Mouse (Mus musculus) neural tube, embryonic 15.5 days (tissue): ENCODE results near the gene Traf7. TPM values are rescaled to one million over a fixed set of nuclear protein-coding genes. Genes with fewer than 3 reads are reported as not detected.

Experiments
- ATAC-seq: fragments of 200-750 bp; cut with Nextera tagmentation; 2 replicates; pipeline ENCODE4 v1.8.0; 2017; ENCODE audit warnings: mild to moderate bottlenecking, moderate TSS enrichment, moderate library complexity; ENCODE audit not compliant: low FRiP score
- H3K27ac ChIP-seq: fragments of 300-500 bp; sonication (generic); replicated peaks from 2 replicates; pipeline ENCODE4 v1.5.1; 2015; ENCODE audit warnings: mild to moderate bottlenecking, inconsistent platforms
- H3K27me3 ChIP-seq: fragments of 300-500 bp; sonication (generic); replicated peaks from 2 replicates; pipeline ENCODE4 v1.6.1; 2015; ENCODE audit warnings: inconsistent platforms
- H3K36me3 ChIP-seq: fragments of 300-500 bp; sonication (generic); 2 replicates; pipeline ENCODE4 v1.6.1; 2015; ENCODE audit warnings: inconsistent platforms
- H3K4me1 ChIP-seq: fragments of 300-500 bp; sonication (generic); 2 replicates; pipeline ENCODE4 v1.6.1; 2015; ENCODE audit warnings: inconsistent platforms
- H3K4me2 ChIP-seq: fragments of 300-500 bp; sonication (generic); 2 replicates; pipeline ENCODE4 v1.6.1; 2015; ENCODE audit warnings: inconsistent platforms, mild to moderate bottlenecking, moderate library complexity
- H3K4me3 ChIP-seq: fragments of 300-500 bp; sonication (generic); replicated peaks from 2 replicates; pipeline ENCODE4 v1.5.1; 2015; ENCODE audit warnings: mild to moderate bottlenecking, inconsistent platforms
- H3K9ac ChIP-seq: fragments of 300-500 bp; sonication (generic); replicated peaks from 2 replicates; pipeline ENCODE4 v1.6.1; 2015; ENCODE audit warnings: mild to moderate bottlenecking, inconsistent platforms
- H3K9me3 ChIP-seq: fragments of 300-500 bp; sonication (generic); replicated peaks from 2 replicates; pipeline ENCODE4 v1.6.1; 2016; ENCODE audit warnings: inconsistent platforms
- WGBS: fragments of 180-500 bp; shearing (Covaris S2); methylation state at CpG from one replicate; pipeline ENCODE4 v1.1.7; 2015; ENCODE audit warnings: mixed read lengths; 5-methylcytosine and 5-hydroxymethylcytosine counted together
- polyA plus RNA-seq: library from polyadenylated mRNA; unstranded; fragments of >200 nt; fragmentation: Nextera tagmentation; extraction: Ambion mirVana; gene quantifications from 2 replicates; pipeline ENCODE4 v1.2.1, GENCODE M21; 2015

Traf7 gene
- polyA plus RNA-seq, 1 experiment from 2014 or later = 83.2 TPM

DNA sequence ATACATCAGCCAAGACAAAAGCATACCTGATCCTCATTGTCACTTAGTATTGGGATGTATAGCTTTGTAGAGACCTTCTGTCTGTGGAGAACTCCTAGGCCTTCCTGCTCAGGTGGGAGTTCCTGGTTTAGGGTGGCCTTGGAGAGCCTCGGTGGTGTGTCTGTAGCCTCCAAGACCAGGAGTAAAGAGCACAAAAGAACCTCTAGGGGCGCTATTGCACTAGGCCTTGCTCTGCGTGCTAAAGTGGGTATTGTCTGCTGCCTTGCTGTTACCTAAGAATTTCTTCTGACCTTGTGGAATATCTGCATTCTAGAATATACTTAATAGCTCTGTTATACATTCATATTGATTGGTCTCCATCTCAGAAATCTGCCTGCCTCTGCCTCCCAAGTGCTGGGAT is 12.6 kb upstream of the Traf7 start:
- no peak overlapping the region for H3K9ac ChIP-seq
- no peaks in the 10 kb centered on the region for H3K27me3 ChIP-seq
- no peaks in the 10 kb centered on the region for H3K36me3 ChIP-seq
- no peak overlapping the region for H3K4me2 ChIP-seq
- WGBS = 10% methylated on average over 3 of the region's 3 CpGs
- H3K9me3 ChIP-seq = no peaks in the 10 kb centered on the region
- H3K4me1 ChIP-seq = peaks cover 8% of the 10 kb centered on the region; the same call in 1 of the 2 replicates
- H3K27ac ChIP-seq = no peak overlapping the region
- no peak overlapping the region for H3K4me3 ChIP-seq
- ATAC-seq = no peak

DNA sequence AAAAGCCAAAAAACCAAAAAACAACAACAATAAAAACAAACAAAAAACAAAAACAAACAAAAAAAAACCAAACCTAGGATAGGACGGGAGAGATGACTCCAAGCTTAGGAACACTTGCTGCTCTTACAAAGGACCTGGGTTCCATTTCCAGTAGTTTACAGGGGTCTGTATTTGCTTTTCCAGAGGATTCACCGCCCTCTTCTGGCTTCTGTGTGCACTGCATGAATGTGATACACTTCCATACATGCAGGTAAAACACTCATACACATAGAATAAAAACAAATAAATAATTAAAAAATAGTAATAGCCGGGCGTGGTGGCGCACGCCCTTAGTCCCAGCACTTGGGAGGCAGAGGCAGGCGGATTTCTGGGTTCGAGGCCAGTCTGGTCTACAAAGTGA is 11.2 kb upstream of the Traf7 start:
- Histone ChIP-seq H3K27ac (no peak overlapping the region), H3K9ac (no peak overlapping the region), H3K4me3 (no peak overlapping the region), H3K4me2 (no peak overlapping the region), H3K9me3 (no peaks in the 10 kb centered on the region), H3K27me3 (no peaks in the 10 kb centered on the region), H3K36me3 (no peaks in the 10 kb centered on the region), H3K4me1 (peaks cover 3% of the 10 kb centered on the region; the same call in 1 of the 2 replicates)
- WGBS = 73% methylated on average over 8 of the region's 8 CpGs
- no peak for ATAC-seq

DNA sequence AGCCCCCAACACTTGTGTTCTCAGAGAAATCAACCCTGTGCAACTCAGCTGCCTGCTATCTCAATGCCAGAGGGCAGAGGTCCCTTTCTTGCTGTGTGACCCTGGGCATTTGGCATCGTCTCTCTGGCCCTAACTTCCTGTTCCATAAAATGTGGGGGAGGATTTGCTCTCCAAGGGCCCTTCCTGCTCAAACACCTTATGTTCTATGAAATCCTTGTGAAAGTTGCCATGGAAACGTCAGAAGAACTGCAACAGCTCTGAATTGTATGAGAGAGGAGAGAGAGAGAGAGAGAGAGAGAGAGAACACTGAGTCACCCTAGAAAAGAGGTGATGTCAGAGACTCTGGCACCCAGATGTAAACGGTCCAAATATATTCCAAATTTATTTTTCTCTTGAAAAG is 9.8 kb upstream of the Traf7 start:
- no peak overlapping the region for H3K4me2 ChIP-seq
- H3K27me3 ChIP-seq = no peaks in the 10 kb centered on the region
- H3K36me3 ChIP-seq = no peaks in the 10 kb centered on the region
- no peaks in the 10 kb centered on the region for H3K9me3 ChIP-seq
- H3K9ac ChIP-seq = no peak overlapping the region
- H3K4me3 ChIP-seq = no peak overlapping the region
- peaks cover 15% of the 10 kb centered on the region for H3K4me1 ChIP-seq
- no peak for ATAC-seq
- 41% methylated on average over 3 of the region's 3 CpGs for WGBS
- H3K27ac ChIP-seq = 0 out of 2 replicates have a peak overlapping the region, but pooled peaks have one; percentile 19

DNA sequence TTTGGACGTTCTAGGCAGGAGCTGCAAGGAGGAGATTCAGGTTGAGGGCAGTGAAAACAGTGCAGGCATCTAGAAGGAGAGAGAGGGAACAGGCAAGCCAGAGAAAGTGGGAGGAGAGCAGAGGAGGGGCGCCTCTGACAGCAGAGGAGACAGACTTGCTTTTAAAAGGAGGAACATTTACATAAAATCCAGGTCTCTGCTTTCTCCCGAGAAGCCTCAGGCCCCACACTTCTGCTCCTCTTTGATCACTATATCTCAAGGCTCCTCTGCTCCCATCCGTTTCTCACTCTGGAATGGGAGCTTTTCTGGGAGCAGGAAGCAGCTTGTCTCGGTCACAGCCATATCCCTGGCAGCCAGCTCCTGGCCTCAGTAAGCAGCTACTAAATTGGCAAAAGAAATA is 7.6 kb upstream of the Traf7 start:
- no peak overlapping the region for H3K4me2 ChIP-seq
- no peak for ATAC-seq
- H3K27me3 ChIP-seq = no peaks in the 10 kb centered on the region
- no peak overlapping the region for H3K4me3 ChIP-seq
- H3K36me3 ChIP-seq = no peaks in the 10 kb centered on the region
- WGBS = 59% methylated on average over 5 of the region's 5 CpGs
- no peak overlapping the region for H3K9ac ChIP-seq
- no peaks in the 10 kb centered on the region for H3K9me3 ChIP-seq
- H3K4me1 ChIP-seq = peaks cover 38% of the 10 kb centered on the region
- H3K27ac ChIP-seq = no peak overlapping the region

DNA sequence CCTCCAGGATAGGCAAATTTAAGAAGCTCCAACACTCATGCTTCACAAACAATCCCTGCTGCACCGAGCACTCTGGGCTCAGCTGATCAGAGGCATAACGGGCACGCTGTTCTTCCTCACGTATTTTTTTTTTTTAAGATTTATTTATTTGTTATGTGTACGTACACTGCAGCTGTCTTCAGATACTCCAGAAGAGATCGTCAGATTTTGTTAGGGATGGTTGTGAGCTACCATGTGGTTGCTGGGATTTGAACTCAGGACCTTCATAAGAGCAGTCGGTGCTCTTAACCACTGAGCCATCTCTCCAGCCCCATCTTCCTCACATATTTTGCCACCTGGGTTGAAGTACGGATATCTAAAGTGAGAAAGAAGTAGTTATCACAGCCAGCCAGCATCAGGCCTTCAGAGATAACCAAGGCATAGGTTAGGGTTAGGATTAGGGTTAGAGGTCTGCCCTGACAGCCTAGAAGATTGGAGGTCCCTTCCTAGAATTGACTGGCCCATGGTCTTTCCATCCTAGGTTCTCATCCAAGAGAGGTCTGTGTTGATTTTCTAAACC is 6.5 kb upstream of the Traf7 start, which contains the start of gene Rab26:
Gene Rab26, minus strand, starts transcription at position 51 of the 559 bp plus-strand sequence.
- no peak within 1 kb of the TSS for H3K27ac ChIP-seq
- peak within 1 kb of the TSS; percentile 75 for H3K4me2 ChIP-seq
- H3K4me3 ChIP-seq = peak within 1 kb of the TSS; percentile 39
- H3K36me3 ChIP-seq = no peaks in the 10 kb centered on the region
- H3K27me3 ChIP-seq = no peaks in the 10 kb centered on the region
- peaks cover 48% of the 10 kb centered on the region for H3K4me1 ChIP-seq
- H3K9ac ChIP-seq = peak within 1 kb of the TSS; percentile 48
- WGBS = 87% methylated on average over 8 of the region's 8 CpGs
- no peaks in the 10 kb centered on the region for H3K9me3 ChIP-seq
- ATAC-seq = no peak

DNA sequence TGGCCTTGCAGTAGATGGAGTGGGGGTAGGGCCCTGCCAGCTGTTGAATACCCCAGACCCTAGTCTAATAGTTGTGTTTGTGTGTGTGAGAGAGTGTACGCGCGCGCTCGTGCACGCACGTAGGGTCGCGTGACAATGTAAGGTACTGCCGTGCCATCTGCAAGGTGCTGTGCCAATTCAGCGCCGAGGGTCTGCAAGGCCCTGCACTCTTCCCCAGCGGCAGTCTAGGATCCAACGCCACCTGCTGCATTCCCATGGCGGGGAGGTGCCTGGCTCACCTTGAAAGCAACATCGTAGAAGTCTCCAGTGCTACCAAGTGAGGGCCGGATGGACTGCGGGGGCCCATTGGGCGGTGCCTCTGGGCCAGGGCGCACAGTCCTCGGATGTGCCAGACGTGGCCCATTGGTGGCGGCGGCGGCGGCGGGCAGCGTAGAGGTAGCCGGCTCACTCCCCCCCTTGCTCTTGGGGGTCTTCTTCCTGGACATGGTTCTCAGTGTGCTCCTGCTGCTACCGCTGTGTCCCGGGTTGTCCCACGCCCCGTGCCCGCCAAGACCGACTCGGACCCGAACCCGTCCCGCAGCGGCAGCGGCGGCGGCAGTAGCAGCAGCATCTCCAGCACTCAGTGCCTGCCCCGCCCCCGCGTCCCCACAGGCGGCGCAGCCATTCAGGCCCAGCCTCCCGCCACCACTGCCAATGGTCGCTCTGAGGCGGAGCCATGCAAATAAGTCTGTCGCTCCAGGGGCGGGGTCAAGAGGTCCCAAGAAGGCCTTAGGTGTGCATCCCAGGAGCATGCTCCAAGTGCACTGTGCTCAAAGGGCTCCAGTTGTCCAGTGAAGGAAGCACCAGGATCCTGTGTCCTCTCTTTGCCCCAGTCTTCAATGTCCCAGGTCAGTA is 5.6 kb upstream of the Traf7 start:
- H3K4me1 ChIP-seq = peaks cover 55% of the 10 kb centered on the region
- ATAC-seq = peak; percentile 45; the same call in 1 of the 2 replicates
- no peaks in the 10 kb centered on the region for H3K27me3 ChIP-seq
- 7% methylated on average over 53 of the region's 53 CpGs for WGBS
- H3K4me2 ChIP-seq = peak overlapping the region; percentile 75
- peak overlapping the region; percentile 39 for H3K4me3 ChIP-seq
- H3K9ac ChIP-seq = peak overlapping the region; percentile 48
- H3K27ac ChIP-seq = no peak overlapping the region
- no peaks in the 10 kb centered on the region for H3K36me3 ChIP-seq
- H3K9me3 ChIP-seq = no peaks in the 10 kb centered on the region

DNA sequence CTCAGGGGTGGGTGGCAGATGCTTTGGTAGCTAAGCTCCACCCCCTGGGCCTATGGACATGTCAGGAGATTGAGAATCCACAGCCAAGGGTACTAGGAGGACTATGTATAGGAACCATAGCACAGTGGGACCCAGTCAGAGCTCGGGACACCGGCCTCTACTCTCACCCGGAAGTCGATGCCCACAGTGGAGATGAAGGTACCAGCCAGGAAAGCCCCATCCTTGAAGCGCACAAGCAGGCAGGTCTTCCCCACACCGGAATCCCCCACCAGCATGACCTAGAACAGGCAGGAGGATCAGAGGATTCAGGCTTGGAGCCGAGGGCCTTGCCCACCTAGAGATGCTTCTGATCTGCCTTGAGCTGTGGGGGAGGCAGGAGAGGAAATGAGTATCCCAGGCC is 4.3 kb upstream of the Traf7 start:
- 76% methylated on average over 7 of the region's 7 CpGs for WGBS
- Histone ChIP-seq H3K4me3 (no peak overlapping the region), H3K4me1 (peaks cover 55% of the 10 kb centered on the region), H3K27me3 (no peaks in the 10 kb centered on the region), H3K9me3 (no peaks in the 10 kb centered on the region), H3K9ac (0 out of 2 replicates have a peak overlapping the region, but pooled peaks have one; percentile 17), H3K27ac (no peak overlapping the region), H3K4me2 (peak overlapping the region; percentile 75; the same call in 1 of the 2 replicates), H3K36me3 (no peaks in the 10 kb centered on the region)
- no peak for ATAC-seq

DNA sequence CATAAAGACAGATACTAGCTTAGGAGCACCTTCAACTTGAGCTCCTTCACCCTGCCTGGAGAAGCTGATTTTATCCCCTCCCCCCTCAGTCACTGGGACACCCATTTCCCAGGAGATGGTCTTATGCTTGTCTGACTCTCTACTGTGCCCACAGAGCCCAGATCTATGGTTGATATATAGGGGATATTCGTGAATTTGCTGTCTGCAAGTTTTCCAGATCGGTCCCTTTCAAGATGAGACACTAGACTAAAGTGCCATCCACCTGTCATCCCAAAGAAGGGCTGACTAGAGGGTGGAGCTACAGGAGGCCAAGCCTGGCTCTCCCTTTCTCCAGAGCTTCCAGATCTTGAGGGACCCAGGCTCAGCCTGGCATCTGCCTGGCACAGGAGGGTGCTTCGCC is 3.3 kb upstream of the Traf7 start:
- Histone ChIP-seq H3K4me3 (no peak overlapping the region), H3K9ac (no peak overlapping the region), H3K9me3 (no peaks in the 10 kb centered on the region), H3K4me2 (peak overlapping the region; percentile 81; the same call in 1 of the 2 replicates), H3K4me1 (peaks cover 64% of the 10 kb centered on the region), H3K36me3 (no peaks in the 10 kb centered on the region), H3K27me3 (no peaks in the 10 kb centered on the region), H3K27ac (no peak overlapping the region)
- 69% methylated on average over 3 of the region's 3 CpGs for WGBS
- no peak for ATAC-seq

DNA sequence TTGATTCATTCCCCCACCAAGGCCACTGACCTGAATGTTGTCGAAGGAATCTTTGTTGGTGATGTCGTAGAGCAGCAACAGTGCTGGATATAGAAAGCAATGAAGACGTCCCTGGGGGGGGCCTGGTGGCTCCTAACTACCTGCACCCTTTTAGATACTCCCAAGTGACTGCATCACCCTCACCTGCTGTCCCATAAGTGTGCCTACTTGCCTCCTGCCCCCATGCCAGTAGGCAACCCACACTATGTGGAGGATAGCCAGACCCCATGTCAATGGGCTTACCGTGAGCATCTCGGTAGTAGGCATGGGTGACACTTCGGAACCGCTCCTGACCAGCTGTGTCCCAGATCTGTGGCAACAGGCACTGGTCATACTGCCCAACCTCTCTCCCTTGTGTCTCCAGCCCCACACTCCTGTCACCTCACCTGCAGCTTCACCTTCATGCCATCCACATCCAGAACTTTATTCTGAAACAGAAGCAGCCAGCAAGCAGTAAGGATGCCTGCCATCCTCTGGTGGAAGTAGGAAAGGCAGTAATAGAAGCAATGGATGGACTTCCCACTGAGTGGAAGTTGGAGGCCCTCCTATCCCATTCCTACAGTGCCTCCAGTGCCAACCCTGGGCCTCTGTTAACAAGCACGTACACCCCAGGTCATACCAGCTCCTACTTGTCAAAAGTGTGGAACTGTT is 2.8 kb upstream of the Traf7 start:
- Histone ChIP-seq H3K4me1 (peaks cover 70% of the 10 kb centered on the region), H3K27me3 (no peaks in the 10 kb centered on the region), H3K9me3 (no peaks in the 10 kb centered on the region), H3K4me3 (peak overlapping the region; percentile 97; the same call in 1 of the 2 replicates), H3K4me2 (peak overlapping the region; percentile 81), H3K9ac (peak overlapping the region; percentile 90), H3K27ac (no peak overlapping the region), H3K36me3 (no peaks in the 10 kb centered on the region)
- ATAC-seq = no peak
- WGBS = 30% methylated on average over 8 of the region's 8 CpGs

DNA sequence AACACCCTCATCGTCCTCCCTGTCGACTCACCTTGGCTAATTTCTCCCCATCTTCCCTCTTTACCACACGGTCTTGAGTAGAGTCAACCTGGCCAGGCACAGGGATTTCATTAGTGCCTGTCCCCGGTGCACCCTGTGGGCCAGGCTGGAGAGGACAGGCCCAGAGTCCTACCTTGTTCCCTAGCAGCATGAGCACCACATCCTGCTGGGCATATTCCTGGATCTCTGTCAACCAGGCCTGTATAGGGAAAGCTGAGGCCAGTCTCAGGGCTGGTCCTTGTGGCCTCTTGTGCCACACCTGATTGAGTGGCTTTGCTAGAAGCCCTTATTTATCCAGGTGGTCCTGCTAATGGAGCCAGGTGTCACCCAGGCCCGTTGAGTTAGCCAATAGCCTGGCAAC is 2.1 kb upstream of the Traf7 start:
- Histone ChIP-seq H3K9ac (peak overlapping the region; percentile 90), H3K4me1 (peaks cover 76% of the 10 kb centered on the region), H3K4me3 (peak overlapping the region; percentile 97), H3K9me3 (no peaks in the 10 kb centered on the region), H3K4me2 (peak overlapping the region; percentile 81), H3K27ac (0 out of 2 replicates have a peak overlapping the region, but pooled peaks have one; percentile 33), H3K36me3 (peaks cover 4% of the 10 kb centered on the region; the same call in 1 of the 2 replicates), H3K27me3 (no peaks in the 10 kb centered on the region)
- WGBS = 21% methylated on average over 5 of the region's 5 CpGs
- ATAC-seq = no peak

DNA sequence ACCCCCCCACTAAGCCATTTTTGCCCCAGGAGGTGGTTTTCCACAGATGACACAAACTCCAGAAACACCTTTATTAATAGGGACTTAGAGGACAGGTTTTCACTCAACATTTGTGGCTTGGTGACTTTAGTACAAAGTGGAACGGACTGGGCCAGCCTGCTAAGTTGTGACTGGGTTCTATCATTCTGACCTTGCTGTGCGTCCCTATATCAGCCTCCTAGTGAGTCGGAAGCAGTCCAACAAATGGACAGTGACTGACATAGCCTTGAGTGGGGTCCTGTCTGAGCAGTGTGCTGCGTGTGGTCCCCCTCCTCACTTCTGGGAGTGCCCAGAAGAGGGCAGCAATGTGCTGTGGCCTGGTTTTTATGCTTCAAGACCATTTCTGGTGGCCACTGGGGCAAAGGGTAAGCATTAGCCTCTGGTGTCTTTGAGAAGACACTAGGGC is 1.3 kb upstream of the Traf7 start:
- Histone ChIP-seq H3K9me3 (no peaks in the 10 kb centered on the region), H3K4me2 (peak overlapping the region; percentile 81), H3K27ac (peak overlapping the region; percentile 89), H3K4me3 (peak overlapping the region; percentile 97), H3K9ac (peak overlapping the region; percentile 90), H3K36me3 (peaks cover 4% of the 10 kb centered on the region; the same call in 1 of the 2 replicates), H3K27me3 (no peaks in the 10 kb centered on the region), H3K4me1 (peaks cover 80% of the 10 kb centered on the region)
- WGBS = 0% methylated on average over 4 of the region's 4 CpGs
- ATAC-seq = no peak
